Mouse (Mus musculus): ENCODE results near the gene Sbpl. TPM values are rescaled to one million over a fixed set of nuclear protein-coding genes. Genes with fewer than 3 reads are reported as not detected.
A peak's percentile ranks its signal among the peaks of the same experiment; 100 is the strongest.

Sbpl gene
- polyA plus RNA-seq, 1 experiment: not detected

DNA sequence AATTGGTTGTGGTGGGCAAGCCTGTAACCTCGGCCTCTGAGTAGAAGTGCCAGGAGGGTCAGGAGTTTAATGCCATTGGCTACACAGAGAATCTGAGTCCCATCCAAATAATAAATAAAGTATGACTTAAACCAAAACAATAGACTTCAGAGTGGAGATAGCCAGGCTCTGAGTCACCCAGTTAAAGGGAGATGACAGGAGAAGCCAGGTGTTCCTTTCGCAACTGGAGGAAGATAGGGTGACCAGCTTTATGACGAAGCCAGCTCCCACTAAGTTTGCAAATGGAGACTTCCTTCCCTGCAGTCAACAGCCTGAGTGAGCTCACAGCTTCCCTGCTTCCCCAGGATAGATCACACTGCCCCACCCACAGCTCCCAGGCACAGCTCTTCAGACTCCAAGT, 24.4 kb upstream of the Sbpl start:
- WGBS: 72% methylated on average over 3 of the region's 3 CpGs
- Histone ChIP-seq H3K4me3 (ENCODE audit: extremely low read depth, insufficient read depth, insufficient read length) (no peak overlapping the region), H3K4me1 (ENCODE audit: control insufficient read depth, insufficient read depth, insufficient read length) (no peaks in the 10 kb centered on the region), H3K27me3 (ENCODE audit: control insufficient read depth, insufficient read depth, low read length) (no peaks in the 10 kb centered on the region), H3K36me3 (ENCODE audit: control insufficient read depth, insufficient read depth, low read length) (no peaks in the 10 kb centered on the region), H3K27ac (ENCODE audit: insufficient read depth, low read length) (no peak overlapping the region; the same call in 1 of the 2 replicates)
- DNase-seq (ENCODE audit: low read depth in 1 of 2, low spot score in 2 of 2): no peak
- TF ChIP-seq CTCF (IDR thresholded peaks at IDR 0.05; ENCODE audit: extremely low read depth, insufficient read depth, insufficient read length, insufficient replicate concordance) (no peak), POLR2A (IDR thresholded peaks at IDR 0.05; ENCODE audit: low read depth, low read length) (no peak)

DNA sequence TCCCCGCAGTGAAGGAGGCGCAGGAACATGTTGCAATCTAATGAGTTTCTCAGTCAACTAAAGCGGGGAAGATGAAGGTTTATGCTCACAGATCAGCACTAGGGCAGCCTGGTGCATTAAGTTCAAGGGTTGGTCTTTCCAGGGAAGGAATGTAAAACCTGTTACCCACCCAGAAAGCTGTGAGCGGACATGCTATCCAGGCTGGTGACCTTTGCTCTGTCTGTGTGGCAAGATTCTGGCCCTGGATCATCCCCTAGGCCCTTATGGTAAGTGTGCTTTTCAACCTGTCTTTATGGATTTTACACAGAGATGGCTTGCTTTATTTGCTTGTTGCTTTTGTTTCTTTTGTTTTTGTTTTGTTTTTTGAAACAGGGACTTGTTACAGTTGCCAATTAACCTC, 21.6 kb upstream of the Sbpl start:
- DNase-seq (ENCODE audit: low read depth in 1 of 2, low spot score in 2 of 2): no peak
- 91% methylated on average over 4 of the region's 4 CpGs for WGBS
- Histone ChIP-seq H3K36me3 (ENCODE audit: control insufficient read depth, insufficient read depth, low read length) (no peaks in the 10 kb centered on the region), H3K27ac (ENCODE audit: insufficient read depth, low read length) (no peak overlapping the region), H3K27me3 (ENCODE audit: control insufficient read depth, insufficient read depth, low read length) (no peaks in the 10 kb centered on the region), H3K4me1 (ENCODE audit: control insufficient read depth, insufficient read depth, insufficient read length) (no peaks in the 10 kb centered on the region), H3K4me3 (ENCODE audit: extremely low read depth, insufficient read depth, insufficient read length) (no peak overlapping the region)
- TF ChIP-seq POLR2A (IDR thresholded peaks at IDR 0.05; ENCODE audit: low read depth, low read length) (no peak), CTCF (IDR thresholded peaks at IDR 0.05; ENCODE audit: extremely low read depth, insufficient read depth, insufficient read length, insufficient replicate concordance) (no peak)

DNA sequence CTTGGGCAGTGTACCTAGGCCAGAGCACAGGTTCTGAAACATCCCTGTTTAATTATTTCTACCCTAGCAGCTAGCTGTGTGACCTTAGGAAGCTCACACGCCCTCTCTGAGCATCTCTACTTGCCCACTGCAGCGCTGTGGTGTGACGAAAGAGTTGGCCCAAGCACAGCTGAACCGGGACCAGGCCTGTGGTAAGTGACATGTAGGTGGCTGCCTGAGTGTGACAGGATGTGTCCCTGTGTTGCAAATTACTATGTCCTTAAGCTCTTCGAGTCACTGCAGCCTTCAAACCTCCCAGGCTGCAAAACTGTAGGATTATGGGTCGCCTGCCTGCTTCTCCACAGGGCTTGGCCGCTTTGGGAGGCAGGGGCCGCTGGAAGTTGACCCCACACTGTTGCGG, 16.2 kb upstream of the Sbpl start:
- H3K27me3 ChIP-seq (ENCODE audit: control insufficient read depth, insufficient read depth, low read length): no peaks in the 10 kb centered on the region
- WGBS: 80% methylated on average over 9 of the region's 9 CpGs
- TF ChIP-seq POLR2A (IDR thresholded peaks at IDR 0.05; ENCODE audit: low read depth, low read length) (no peak), CTCF (IDR thresholded peaks at IDR 0.05; ENCODE audit: extremely low read depth, insufficient read depth, insufficient read length, insufficient replicate concordance) (no peak)
- H3K4me1 ChIP-seq (ENCODE audit: control insufficient read depth, insufficient read depth, insufficient read length): peaks cover 4% of the 10 kb centered on the region; the same call in 1 of the 2 replicates
- no peak for DNase-seq (ENCODE audit: low read depth in 1 of 2, low spot score in 2 of 2)
- H3K36me3 ChIP-seq (ENCODE audit: control insufficient read depth, insufficient read depth, low read length): no peaks in the 10 kb centered on the region
- no peak overlapping the region for H3K4me3 ChIP-seq (ENCODE audit: extremely low read depth, insufficient read depth, insufficient read length)
- H3K27ac ChIP-seq (ENCODE audit: insufficient read depth, low read length): no peak overlapping the region

DNA sequence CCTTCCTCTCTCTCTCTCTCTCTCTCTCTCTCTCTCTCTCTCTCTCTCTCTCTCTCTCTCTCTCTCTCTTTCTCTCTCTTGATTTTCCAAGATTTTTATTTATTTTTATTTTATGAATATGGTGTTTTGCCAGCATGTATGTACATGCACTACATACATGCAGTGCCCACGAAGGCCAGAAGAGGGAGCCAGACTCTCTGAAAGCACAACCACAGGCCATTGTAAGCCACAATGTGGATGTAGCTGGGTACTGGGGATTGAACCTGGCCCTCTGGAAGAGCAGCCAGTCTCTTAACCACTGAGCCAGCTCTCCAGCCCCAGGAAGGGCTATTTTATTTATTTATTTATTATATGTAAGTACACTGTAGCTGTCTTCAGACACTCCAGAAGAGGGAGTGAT, 14.2 kb upstream of the Sbpl start:
- TF ChIP-seq CTCF (IDR thresholded peaks at IDR 0.05; ENCODE audit: extremely low read depth, insufficient read depth, insufficient read length, insufficient replicate concordance) (peak; percentile 67; the same call in 1 of the 2 replicates), POLR2A (IDR thresholded peaks at IDR 0.05; ENCODE audit: low read depth, low read length) (no peak)
- no peak overlapping the region for H3K27ac ChIP-seq (ENCODE audit: insufficient read depth, low read length)
- H3K4me1 ChIP-seq (ENCODE audit: control insufficient read depth, insufficient read depth, insufficient read length): peaks cover 9% of the 10 kb centered on the region; the same call in 1 of the 2 replicates
- DNase-seq (ENCODE audit: low read depth in 1 of 2, low spot score in 2 of 2): peak in 1 of 2 experiments; percentile 59
- 3% methylated on average over 1 of the region's 1 CpGs for WGBS
- H3K36me3 ChIP-seq (ENCODE audit: control insufficient read depth, insufficient read depth, low read length): no peaks in the 10 kb centered on the region
- H3K27me3 ChIP-seq (ENCODE audit: control insufficient read depth, insufficient read depth, low read length): no peaks in the 10 kb centered on the region
- no peak overlapping the region for H3K4me3 ChIP-seq (ENCODE audit: extremely low read depth, insufficient read depth, insufficient read length)

DNA sequence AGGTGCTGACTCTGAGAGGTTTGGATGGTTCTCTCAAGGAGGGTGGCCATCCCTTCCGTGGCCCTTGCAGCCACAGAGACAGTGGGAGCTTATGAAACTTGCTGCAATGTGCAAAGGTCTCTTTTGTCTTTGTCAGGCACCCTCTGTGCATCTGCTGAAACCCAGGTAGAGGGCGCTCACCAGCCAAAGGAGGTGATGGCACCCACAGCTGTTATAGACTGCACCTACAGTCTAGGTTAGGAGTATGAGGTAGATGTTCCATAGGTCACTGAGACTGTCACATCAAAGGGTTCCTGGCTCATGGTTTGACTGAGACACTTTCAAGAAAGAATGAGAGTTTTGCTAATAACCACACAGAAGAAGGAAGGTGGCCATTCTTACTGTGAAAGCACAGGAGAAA, 13.7 kb upstream of the Sbpl start:
- no peak for DNase-seq (ENCODE audit: low read depth in 1 of 2, low spot score in 2 of 2)
- no peaks in the 10 kb centered on the region for H3K27me3 ChIP-seq (ENCODE audit: control insufficient read depth, insufficient read depth, low read length)
- TF ChIP-seq POLR2A (IDR thresholded peaks at IDR 0.05; ENCODE audit: low read depth, low read length) (no peak), CTCF (IDR thresholded peaks at IDR 0.05; ENCODE audit: extremely low read depth, insufficient read depth, insufficient read length, insufficient replicate concordance) (peak; percentile 6; the same call in 1 of the 2 replicates)
- 59% methylated on average over 2 of the region's 2 CpGs for WGBS
- H3K36me3 ChIP-seq (ENCODE audit: control insufficient read depth, insufficient read depth, low read length): no peaks in the 10 kb centered on the region
- peaks cover 9% of the 10 kb centered on the region; the same call in 1 of the 2 replicates for H3K4me1 ChIP-seq (ENCODE audit: control insufficient read depth, insufficient read depth, insufficient read length)
- no peak overlapping the region for H3K27ac ChIP-seq (ENCODE audit: insufficient read depth, low read length)
- H3K4me3 ChIP-seq (ENCODE audit: extremely low read depth, insufficient read depth, insufficient read length): no peak overlapping the region

DNA sequence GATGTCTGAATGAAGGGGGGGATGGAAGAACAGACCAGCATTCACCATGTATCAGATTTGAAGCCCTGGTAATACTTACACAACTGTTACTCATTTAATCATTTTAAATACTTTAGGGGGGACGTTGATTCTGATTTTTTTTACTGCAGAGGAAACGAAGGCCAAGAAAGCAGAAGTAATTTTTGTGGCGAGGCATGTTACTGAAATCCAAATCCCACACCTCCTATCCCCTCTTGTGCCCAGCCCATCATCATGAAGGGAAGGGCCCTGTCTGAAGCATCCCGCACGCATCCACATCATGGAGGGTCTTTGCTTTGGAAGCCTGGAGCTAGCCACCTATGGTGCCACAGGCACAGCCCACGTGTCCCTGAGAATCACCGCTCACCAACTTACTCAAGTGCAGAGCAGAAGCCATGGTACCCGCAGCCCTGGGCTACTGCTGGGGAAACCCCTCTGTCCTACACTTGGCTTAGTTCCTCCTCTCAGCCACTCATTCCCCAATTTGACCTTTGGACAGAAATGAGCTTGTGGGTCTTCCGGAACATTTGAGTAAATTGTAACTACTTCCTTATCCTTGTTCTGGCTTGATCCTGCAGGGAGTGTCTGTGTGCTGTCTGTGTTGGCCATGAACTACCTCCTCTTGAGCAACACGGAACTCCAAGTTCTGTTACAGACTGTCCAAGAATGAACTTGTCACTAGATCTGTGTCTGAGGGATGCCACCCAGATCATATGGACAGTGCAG, 11.8 kb upstream of the Sbpl start:
- TF ChIP-seq CTCF (IDR thresholded peaks at IDR 0.05; ENCODE audit: extremely low read depth, insufficient read depth, insufficient read length, insufficient replicate concordance) (no peak), POLR2A (IDR thresholded peaks at IDR 0.05; ENCODE audit: low read depth, low read length) (no peak)
- Histone ChIP-seq H3K4me1 (ENCODE audit: control insufficient read depth, insufficient read depth, insufficient read length) (peaks cover 9% of the 10 kb centered on the region; the same call in 1 of the 2 replicates), H3K27me3 (ENCODE audit: control insufficient read depth, insufficient read depth, low read length) (no peaks in the 10 kb centered on the region), H3K36me3 (ENCODE audit: control insufficient read depth, insufficient read depth, low read length) (no peaks in the 10 kb centered on the region), H3K27ac (ENCODE audit: insufficient read depth, low read length) (peak overlapping the region; percentile 69), H3K4me3 (ENCODE audit: extremely low read depth, insufficient read depth, insufficient read length) (no peak overlapping the region)
- DNase-seq (ENCODE audit: low read depth in 1 of 2, low spot score in 2 of 2): no peak
- 20% methylated on average over 10 of the region's 10 CpGs for WGBS

Measured in spleen, adult 2 months (tissue).